Mouse (Mus musculus) kidney, postnatal 0 days (tissue): Measurements from ENCODE around the gene Arhgef3. TPM values are rescaled to one million over a fixed set of nuclear protein-coding genes. Genes with fewer than 3 reads are reported as not detected.

Experiments
- ATAC-seq: fragments of 200-750 bp; cut with Nextera tagmentation; replicated peaks from 2 replicates; pipeline ENCODE4 v1.8.0; 2017; ENCODE audit warnings: low read depth, moderate number of reproducible peaks, moderate TSS enrichment, moderate library complexity; ENCODE audit not compliant: low FRiP score
- DNase-seq: peaks from one replicate; pipeline ENCODE4 v3.0.0-alpha.2; 2016; ENCODE audit warnings: low spot score
- H3K27ac ChIP-seq: fragments of 300-500 bp; sonication (generic); 2 replicates; pipeline ENCODE4 v1.5.1; 2014; ENCODE audit warnings: mild to moderate bottlenecking
- H3K27me3 ChIP-seq: fragments of 300-500 bp; sonication (generic); 2 replicates; pipeline ENCODE4 v1.6.1; 2014; ENCODE audit warnings: low read length, mixed read lengths; ENCODE audit not compliant: insufficient read depth
- H3K36me3 ChIP-seq: fragments of 300-500 bp; sonication (generic); 2 replicates; pipeline ENCODE4 v1.6.1; 2014; ENCODE audit warnings: low read length, mixed read lengths; ENCODE audit not compliant: insufficient read depth
- H3K4me1 ChIP-seq: fragments of 300-500 bp; sonication (generic); replicated peaks from 2 replicates; pipeline ENCODE4 v1.6.1; 2014; ENCODE audit warnings: antibody characterized with exemption, low read length, mixed read lengths; ENCODE audit not compliant: insufficient read depth
- H3K4me2 ChIP-seq: fragments of 300-500 bp; sonication (generic); 2 replicates; pipeline ENCODE4 v1.6.1; 2014; ENCODE audit warnings: mild to moderate bottlenecking, low read length, moderate library complexity, mixed read lengths
- H3K4me3 ChIP-seq: fragments of 300-500 bp; sonication (generic); replicated peaks from 2 replicates; pipeline ENCODE4 v1.5.1; 2014; ENCODE audit warnings: low read depth, low read length
- H3K9ac ChIP-seq: fragments of 300-500 bp; sonication (generic); 2 replicates; pipeline ENCODE4 v1.6.1; 2014; ENCODE audit warnings: low read depth, low read length
- H3K9me3 ChIP-seq: fragments of 300-500 bp; sonication (generic); replicated peaks from 2 replicates; pipeline ENCODE4 v1.6.1; 2016; ENCODE audit warnings: low read length, inconsistent platforms, mixed read lengths
- CTCF ChIP-seq: IDR thresholded peaks from 2 replicates; pipeline ENCODE4 v1.5.1; 2016; ENCODE audit warnings: antibody characterized with exemption, low read depth, mild to moderate bottlenecking, moderate library complexity
- WGBS: fragments of 180-500 bp; shearing (Covaris S2); extraction: QIAGEN DNeasy Blood & Tissue Kit; methylation state at CpG from one replicate; pipeline ENCODE4 v1.1.7; 2014; 5-methylcytosine and 5-hydroxymethylcytosine counted together
- polyA plus RNA-seq: library from polyadenylated mRNA; unstranded; fragments of >200 nt; fragmentation: Nextera tagmentation; extraction: Ambion mirVana; gene quantifications from 2 replicates; pipeline ENCODE4 v1.2.1, GENCODE M21; 2015

Gene Arhgef3
- polyA plus RNA-seq, 1 experiment from 2014 or later: 20.0 TPM

DNA sequence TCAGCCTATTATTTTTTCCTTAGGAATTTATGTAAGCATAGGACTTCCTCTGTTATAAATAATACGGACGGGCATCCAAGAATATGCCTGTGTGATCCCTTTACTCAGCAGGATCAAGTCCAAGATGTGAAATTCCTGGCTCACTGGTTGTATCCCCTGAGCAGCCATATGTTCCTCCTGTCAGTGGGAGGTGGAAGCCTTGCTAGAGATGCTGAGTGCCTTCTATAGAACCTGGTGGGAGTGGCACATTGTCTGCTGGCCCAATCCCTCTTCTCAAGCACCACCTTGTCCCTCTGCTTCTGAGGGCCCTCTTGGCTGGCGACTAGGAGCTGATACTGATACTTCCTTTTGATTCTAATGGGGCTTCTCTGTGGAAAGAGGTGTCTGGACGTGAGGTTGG, 155.1 kb downstream of the Arhgef3 start:
- Histone ChIP-seq H3K4me2 (no peak overlapping the region), H3K27ac (no peak overlapping the region), H3K27me3 (no peaks in the 10 kb centered on the region), H3K4me3 (no peak overlapping the region), H3K36me3 (no peaks in the 10 kb centered on the region), H3K9me3 (no peaks in the 10 kb centered on the region), H3K4me1 (no peaks in the 10 kb centered on the region), H3K9ac (no peak overlapping the region)
- no peak for TF ChIP-seq CTCF
- ATAC-seq: no peak
- DNase-seq: peak; percentile 32
- WGBS: 54% methylated on average over 4 of the region's 4 CpGs

GRCm38 (mm10) chr14:27270466-27270865, 155.8 kb downstream of the Arhgef3 start:
- H3K9me3 ChIP-seq: no peaks in the 10 kb centered on the region
- no peak for TF ChIP-seq CTCF
- H3K27ac ChIP-seq: no peak overlapping the region
- no peaks in the 10 kb centered on the region for H3K4me1 ChIP-seq
- H3K4me3 ChIP-seq: no peak overlapping the region
- ATAC-seq: no peak
- no peaks in the 10 kb centered on the region for H3K36me3 ChIP-seq
- no peaks in the 10 kb centered on the region for H3K27me3 ChIP-seq
- no peak for DNase-seq
- no peak overlapping the region for H3K4me2 ChIP-seq
- no peak overlapping the region for H3K9ac ChIP-seq
- 89% methylated on average over 4 of the region's 4 CpGs for WGBS

- Histone ChIP-seq H3K4me2 (no peak overlapping the region), H3K9ac (no peak overlapping the region), H3K27me3 (no peaks in the 10 kb centered on the region), H3K9me3 (no peaks in the 10 kb centered on the region), H3K4me1 (no peaks in the 10 kb centered on the region), H3K27ac (no peak overlapping the region), H3K4me3 (no peak overlapping the region), H3K36me3 (no peaks in the 10 kb centered on the region)
- no peak for ATAC-seq
- no peak for DNase-seq
- TF ChIP-seq CTCF: no peak
- 77% methylated on average over 10 of the region's 10 CpGs for WGBS
These were observed 156.8 kb downstream of the Arhgef3 start for GRCm38 (mm10) chr14:27271371-27272071.

DNA sequence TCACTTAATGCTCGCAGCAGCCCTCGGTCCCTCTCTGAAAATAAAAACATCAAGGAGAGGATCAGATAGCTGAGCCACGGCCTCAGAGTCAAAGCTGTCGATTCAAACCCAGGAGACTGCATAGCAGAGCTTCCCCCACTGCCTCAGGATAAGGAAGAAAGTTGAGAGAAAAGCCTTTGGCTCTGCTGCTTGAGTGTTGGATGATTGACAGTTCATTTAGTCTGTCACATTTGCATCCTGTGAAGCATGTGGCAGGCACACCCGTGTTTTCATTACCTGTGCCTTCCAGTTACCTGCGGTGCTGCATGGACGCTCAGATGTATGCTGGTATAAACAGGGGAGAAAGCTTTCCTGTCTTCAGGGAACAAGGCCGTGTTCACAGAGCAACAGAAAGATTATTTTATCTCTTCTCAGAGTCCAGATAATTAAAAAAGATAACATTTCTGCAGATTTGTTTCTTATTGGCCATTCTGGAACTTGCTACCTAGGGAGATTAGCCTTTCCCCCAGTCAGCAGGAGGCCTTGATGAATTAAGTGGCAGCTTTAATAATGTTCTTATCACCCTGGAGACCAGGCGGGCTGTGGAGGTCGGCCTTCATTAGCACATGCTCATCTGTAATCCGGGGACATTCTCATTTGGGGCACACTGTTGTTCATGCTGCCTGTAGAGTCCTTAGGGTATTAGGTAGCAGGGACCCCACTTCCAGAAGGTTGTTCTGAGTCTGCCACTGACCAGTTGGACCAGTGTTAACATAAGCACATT, 157.6 kb downstream of the Arhgef3 start:
- DNase-seq (no peak), ATAC-seq (no peak)
- Histone ChIP-seq H3K36me3 (no peaks in the 10 kb centered on the region), H3K27ac (no peak overlapping the region), H3K4me1 (no peaks in the 10 kb centered on the region), H3K4me3 (no peak overlapping the region), H3K9me3 (no peaks in the 10 kb centered on the region), H3K9ac (no peak overlapping the region), H3K4me2 (no peak overlapping the region), H3K27me3 (no peaks in the 10 kb centered on the region)
- TF ChIP-seq CTCF: no peak
- 44% methylated on average over 11 of the region's 11 CpGs for WGBS

DNA sequence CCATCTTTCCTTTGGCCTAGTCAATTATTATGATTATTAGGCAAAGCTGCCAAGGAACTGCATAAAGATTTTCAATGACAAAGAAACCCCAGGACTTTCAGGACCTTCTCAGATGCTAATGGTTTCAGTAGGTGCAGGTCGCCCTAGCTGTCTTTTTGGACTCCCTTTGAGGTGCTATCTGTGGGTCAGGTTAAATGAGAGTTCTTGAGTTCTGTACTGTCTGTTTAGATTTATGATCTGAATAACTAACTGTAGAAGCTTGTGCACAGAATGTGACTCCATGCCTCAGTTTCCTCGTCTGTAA, 158.1 kb downstream of the Arhgef3 start:
- WGBS: 85% methylated on average over 2 of the region's 2 CpGs
- H3K27ac ChIP-seq: no peak overlapping the region
- no peak overlapping the region for H3K9ac ChIP-seq
- no peaks in the 10 kb centered on the region for H3K27me3 ChIP-seq
- H3K4me3 ChIP-seq: no peak overlapping the region
- TF ChIP-seq CTCF: no peak
- H3K9me3 ChIP-seq: no peaks in the 10 kb centered on the region
- ATAC-seq (no peak), DNase-seq (no peak)
- no peak overlapping the region for H3K4me2 ChIP-seq
- no peaks in the 10 kb centered on the region for H3K4me1 ChIP-seq
- H3K36me3 ChIP-seq: no peaks in the 10 kb centered on the region

DNA sequence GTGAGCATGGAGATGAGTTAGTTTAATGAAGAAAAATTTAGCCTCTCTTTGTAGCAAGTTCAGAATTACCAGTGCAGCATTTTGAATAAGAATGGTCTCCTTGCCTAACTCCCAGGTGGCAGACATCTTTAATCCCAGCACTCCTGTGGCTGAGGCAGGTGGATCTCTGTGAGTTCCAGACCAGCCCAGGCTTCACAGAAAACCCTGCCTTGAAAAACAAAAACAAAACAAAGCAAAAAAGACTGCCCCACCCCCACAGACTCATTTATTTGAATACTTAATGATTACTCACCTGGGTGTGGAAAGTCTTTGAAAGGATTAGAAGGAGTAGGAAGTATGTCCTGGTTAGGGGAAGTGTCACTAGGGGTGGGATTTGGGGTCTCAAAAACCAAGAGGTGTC, 158.5 kb downstream of the Arhgef3 start:
- TF ChIP-seq CTCF: no peak

More for the DNA sequence above, 158.5 kb downstream of the Arhgef3 start:
- Histone ChIP-seq H3K4me3 (no peak overlapping the region), H3K4me2 (no peak overlapping the region), H3K4me1 (no peaks in the 10 kb centered on the region), H3K36me3 (no peaks in the 10 kb centered on the region), H3K9me3 (no peaks in the 10 kb centered on the region), H3K27ac (no peak overlapping the region), H3K9ac (no peak overlapping the region), H3K27me3 (no peaks in the 10 kb centered on the region)
- no peak for ATAC-seq
- DNase-seq: no peak
